ENCODE assay signal across 9 mouse cellular contexts in the genomic region with DNA sequence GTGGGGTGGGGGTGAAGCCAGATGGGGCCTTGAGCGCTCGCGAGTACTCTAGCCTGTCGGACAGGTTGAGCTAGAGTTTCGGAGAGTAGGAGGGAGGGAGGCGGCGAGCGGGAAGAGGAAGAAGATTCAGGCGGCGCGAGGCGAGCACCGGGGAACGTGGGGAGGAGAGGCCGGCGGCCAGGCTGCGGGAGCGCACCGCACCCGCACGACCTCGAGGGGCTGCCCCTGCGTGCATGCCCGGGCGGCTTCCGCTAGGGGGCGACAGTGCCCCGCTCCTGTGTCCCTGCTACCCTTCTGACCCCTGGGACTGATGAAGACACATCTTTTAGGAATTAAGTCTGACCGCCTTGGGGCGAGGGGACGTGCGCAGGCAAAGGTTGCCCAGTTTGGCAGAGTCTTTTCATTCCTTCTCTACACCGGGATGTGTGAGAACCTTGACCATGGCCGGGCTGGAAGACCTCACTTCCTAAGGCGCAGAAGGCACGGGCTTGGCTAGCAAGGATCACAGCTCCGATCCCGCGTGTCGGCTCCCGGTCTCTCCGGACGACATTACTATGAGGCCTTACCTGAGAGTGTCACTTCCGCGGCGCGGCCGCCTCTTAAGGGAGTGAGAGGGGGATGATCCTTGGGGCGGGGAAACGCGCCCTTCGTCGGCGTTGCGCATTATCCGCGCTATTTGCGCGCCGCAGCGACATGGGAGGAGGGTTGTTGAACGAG. TPM values are rescaled to one million over a fixed set of nuclear protein-coding genes. Genes with fewer than 3 reads are reported as not detected.
DNase-seq lines count a peak whose midpoint lies in the region; ATAC-seq and TF ChIP-seq lines count a peak whose summit lies in the region.
"Had no signal": no experiment of that assay in that cellular context is flagged by ENCODE, and none has a peak within 500 bp of the region (broad histone marks: within the 10 kb centered on the region; RNA-seq: fewer than 3 reads in every experiment).

No protein-coding gene starts in this region.

- H3K9ac ChIP-seq in lung, embryonic 14.5 days, result no peak overlapping the region

- 0% methylated on average over 62 of the region's 62 CpGs for WGBS in lung, embryonic 14.5 days

- peak; percentile 55 for ATAC-seq in granulocyte monocyte progenitor cell, adult 5-6 weeks (replicated peaks; ENCODE audit: poor library complexity, severe bottlenecking)
- peak; percentile 47 for ATAC-seq in lung, embryonic 14.5 days (ENCODE audit: insufficient read depth)

- no peaks in the 10 kb centered on the region for H3K9me3 ChIP-seq in lung, embryonic 14.5 days (ENCODE audit: low read depth, low read length)

- H3K27ac ChIP-seq in cortical plate, adult 2 months (ENCODE audit: insufficient read depth, low read length), result no peak overlapping the region
- no peak overlapping the region for H3K27ac ChIP-seq in lung, embryonic 14.5 days (ENCODE audit: low read depth)

- H3K4me3 ChIP-seq in cortical plate, adult 2 months (ENCODE audit: insufficient read depth, low read length), result no peak overlapping the region
- peak overlapping the region; percentile 37 for H3K4me3 ChIP-seq in lung, embryonic 14.5 days (ENCODE audit: low read depth, low read length)
- H3K4me3 ChIP-seq: erythroblast, embryonic 14.5 days had no signal

- TF ChIP-seq POLR2A in cortical plate, adult 2 months (IDR thresholded peaks at IDR 0.05; ENCODE audit: extremely low read depth, insufficient read depth, low read length), result no peak

- peaks cover 96% of the 10 kb centered on the region for H3K27me3 ChIP-seq in lung, embryonic 14.5 days (ENCODE audit: insufficient read depth, low read length)

- H3K36me3 ChIP-seq in lung, embryonic 14.5 days (ENCODE audit: insufficient read depth), result no peaks in the 10 kb centered on the region

- TF ChIP-seq CTCF in cortical plate, adult 2 months (IDR thresholded peaks at IDR 0.05; ENCODE audit: extremely low read depth, insufficient read depth, low read length), result peak; percentile 25; the same call in 1 of the 2 replicates
- TF ChIP-seq CTCF in lung, embryonic 14.5 days (IDR thresholded peaks at IDR 0.05; ENCODE audit: low read depth), result peak; percentile 77

- H3K4me1 ChIP-seq in cortical plate, adult 2 months (ENCODE audit: control insufficient read depth, insufficient read depth, low read length), result no peaks in the 10 kb centered on the region
- peaks cover 8% of the 10 kb centered on the region; the same call in 1 of the 2 replicates for H3K4me1 ChIP-seq in lung, embryonic 14.5 days (ENCODE audit: insufficient read depth)

- peak overlapping the region; percentile 65 for H3K4me2 ChIP-seq in lung, embryonic 14.5 days

- DNase-seq in urinary bladder, adult 18-20 months (ENCODE audit: low spot score in 2 of 2), result peak; percentile 58 to 72
- DNase-seq in urinary bladder, postnatal 10 days (ENCODE audit: low spot score), result no peak
- DNase-seq in kidney, adult 11 months, result peak; percentile 23
- peak; percentile 77 for DNase-seq in lung, embryonic 14.5 days
- DNase-seq in ovary, postnatal 14 days (ENCODE audit: low spot score), result peak; percentile 69
- DNase-seq in urinary bladder, postnatal 36 days (ENCODE audit: low spot score in 2 of 2), result peak; percentile 62 to 65

RNA-seq across cellular contexts. Expression of a gene that starts 1.1 kb away (rescaled TPM):
- polyA plus RNA-seq in cortical plate, adult 2 months (2012; rRNA removed), result 0.06 and 0.08 TPM in 2 replicates
- total RNA-seq in granulocyte monocyte progenitor cell, adult 5-6 weeks (2014; fragmentation: Nextera tagmentation), result not detected in 2 replicates
- total RNA-seq in granulocyte monocyte progenitor cell, adult 5-6 weeks (2017), result not detected in 2 replicates
- 0.14 and 0.15 TPM in 2 replicates for polyA plus RNA-seq in lung, embryonic 14.5 days (2014; fragmentation: Nextera tagmentation; extraction: Ambion mirVana)
- polyA plus RNA-seq: erythroblast, embryonic 14.5 days had no signal
